Mouse (Mus musculus): Measurements from ENCODE around the gene Lrrc61.

DNA sequence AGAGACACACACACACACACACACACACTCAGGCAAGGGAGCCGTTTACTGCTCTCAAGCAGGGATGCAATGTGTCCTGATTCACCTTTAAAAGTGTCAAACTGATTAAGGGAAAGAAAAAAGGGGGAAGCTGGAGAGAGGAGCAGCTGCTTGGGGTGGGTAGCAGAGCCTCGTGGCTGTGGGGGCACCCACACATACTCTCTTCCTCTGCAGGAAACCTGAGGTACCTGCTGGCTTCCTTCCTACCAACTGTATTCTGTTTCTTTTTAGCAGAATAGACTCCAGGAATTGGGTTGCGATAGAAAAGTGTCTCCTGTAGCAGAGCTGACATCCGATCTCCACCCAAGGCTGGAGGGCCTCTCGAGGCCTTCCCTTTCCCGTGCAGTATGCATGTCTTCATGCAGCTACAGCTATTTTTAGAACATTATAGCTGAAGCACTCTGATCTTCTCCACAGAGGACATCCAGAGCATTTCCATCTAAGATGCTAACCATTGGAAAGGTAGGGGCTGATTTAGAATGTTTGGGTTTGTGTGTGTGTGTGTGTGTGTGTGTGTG lies 34.7 kb downstream of the Lrrc61 start, which contains the start of gene Gm45021:
- TF ChIP-seq CTCF (conservative IDR thresholded peaks at IDR 0.05; ENCODE audit: insufficient read depth, insufficient read length, low read depth, low read length) (no peak), POLR2A (IDR thresholded peaks at IDR 0.05; ENCODE audit: low read depth, low read length) (no peak)
